Mouse (Mus musculus): Measurements from ENCODE around the gene Cfdp1. TPM values are rescaled to one million over a fixed set of nuclear protein-coding genes. Genes with fewer than 3 reads are reported as not detected.
A peak's percentile ranks its signal among the peaks of the same experiment; 100 is the strongest.

The Cfdp1 gene
- total RNA-seq (2014; rRNA removed) (121 and 128 TPM in 2 replicates), polyA plus RNA-seq (2015; fragmentation: Nextera tagmentation; extraction: Ambion mirVana) (195 and 214 TPM in 2 replicates)

GRCm38 (mm10) chr8:111853861-111854501 is at the start of gene Cfdp1:
Gene Cfdp1, minus strand, starts transcription at chr8:111854291.
- DNase-seq (peak; percentile 97), ATAC-seq (peak; percentile 100)
- peak within 1 kb of the TSS; percentile 85 for H3K4me2 ChIP-seq (ENCODE audit: low read depth)
- H3K27me3 ChIP-seq (ENCODE audit: insufficient read depth, low read length): no peaks in the 10 kb centered on the region
- peaks cover 6% of the 10 kb centered on the region; the same call in 1 of the 2 replicates for H3K4me1 ChIP-seq (ENCODE audit: insufficient read depth)
- peak within 1 kb of the TSS; percentile 71 for H3K4me3 ChIP-seq (ENCODE audit: low read depth, low read length)
- H3K27ac ChIP-seq (ENCODE audit: low read depth, low read length): peak within 1 kb of the TSS; percentile 37; the same call in 1 of the 2 replicates
- peak within 1 kb of the TSS; percentile 69 for H3K9ac ChIP-seq
- no peaks in the 10 kb centered on the region for H3K36me3 ChIP-seq (ENCODE audit: insufficient read depth)
- WGBS: 2% methylated on average over 53 of the region's 53 CpGs
- H3K9me3 ChIP-seq (ENCODE audit: low read length): no peaks in the 10 kb centered on the region
- peak; percentile 62 for TF ChIP-seq CTCF (IDR thresholded peaks at IDR 0.05; ENCODE audit: low read depth)

- H3K36me3 ChIP-seq (ENCODE audit: insufficient read depth): no peaks in the 10 kb centered on the region
- no peak overlapping the region for H3K9ac ChIP-seq
- no peaks in the 10 kb centered on the region for H3K27me3 ChIP-seq (ENCODE audit: insufficient read depth, low read length)
- no peaks in the 10 kb centered on the region for H3K9me3 ChIP-seq (ENCODE audit: low read length)
- 46% methylated on average over 5 of the region's 5 CpGs for WGBS
- ATAC-seq: no peak
- no peak overlapping the region for H3K4me3 ChIP-seq (ENCODE audit: low read depth, low read length)
- TF ChIP-seq CTCF (IDR thresholded peaks at IDR 0.05; ENCODE audit: low read depth): no peak
- no peaks in the 10 kb centered on the region for H3K4me1 ChIP-seq (ENCODE audit: insufficient read depth)
- H3K4me2 ChIP-seq (ENCODE audit: low read depth): no peak overlapping the region
- H3K27ac ChIP-seq (ENCODE audit: low read depth, low read length): no peak overlapping the region
- DNase-seq: no peak
Measured at GRCm38 (mm10) chr8:111902080-111902479, 48.0 kb upstream of the Cfdp1 start.

- no peak for TF ChIP-seq CTCF (IDR thresholded peaks at IDR 0.05; ENCODE audit: low read depth)
- H3K27ac ChIP-seq (ENCODE audit: low read depth, low read length): no peak overlapping the region
- H3K9me3 ChIP-seq (ENCODE audit: low read length): no peaks in the 10 kb centered on the region
- DNase-seq (no peak), ATAC-seq (no peak)
- H3K4me1 ChIP-seq (ENCODE audit: insufficient read depth): no peaks in the 10 kb centered on the region
- no peak overlapping the region for H3K9ac ChIP-seq
- H3K4me2 ChIP-seq (ENCODE audit: low read depth): no peak overlapping the region
- no peaks in the 10 kb centered on the region for H3K27me3 ChIP-seq (ENCODE audit: insufficient read depth, low read length)
- H3K4me3 ChIP-seq (ENCODE audit: low read depth, low read length): no peak overlapping the region
- WGBS: 39% methylated on average over 10 of the region's 10 CpGs
- H3K36me3 ChIP-seq (ENCODE audit: insufficient read depth): no peaks in the 10 kb centered on the region
Measured at GRCm38 (mm10) chr8:111898586-111898985, 44.5 kb upstream of the Cfdp1 start.

GRCm38 (mm10) chr8:111894955-111895354 is 40.9 kb upstream of the Cfdp1 start:
- peaks cover 13% of the 10 kb centered on the region for H3K27me3 ChIP-seq (ENCODE audit: insufficient read depth, low read length)
- 88% methylated on average over 7 of the region's 7 CpGs for WGBS
- no peak overlapping the region for H3K4me3 ChIP-seq (ENCODE audit: low read depth, low read length)
- no peaks in the 10 kb centered on the region for H3K9me3 ChIP-seq (ENCODE audit: low read length)
- H3K9ac ChIP-seq: no peak overlapping the region
- H3K4me1 ChIP-seq (ENCODE audit: insufficient read depth): no peaks in the 10 kb centered on the region
- ATAC-seq (no peak), DNase-seq (no peak)
- H3K4me2 ChIP-seq (ENCODE audit: low read depth): no peak overlapping the region
- H3K27ac ChIP-seq (ENCODE audit: low read depth, low read length): no peak overlapping the region
- no peaks in the 10 kb centered on the region for H3K36me3 ChIP-seq (ENCODE audit: insufficient read depth)
- peak; percentile 36 for TF ChIP-seq CTCF (IDR thresholded peaks at IDR 0.05; ENCODE audit: low read depth)

- no peak for ATAC-seq
Measured at GRCm38 (mm10) chr8:111892615-111893014, 38.5 kb upstream of the Cfdp1 start.

GRCm38 (mm10) chr8:111891983-111892382 is 37.9 kb upstream of the Cfdp1 start:
- H3K9ac ChIP-seq: no peak overlapping the region
- TF ChIP-seq CTCF (IDR thresholded peaks at IDR 0.05; ENCODE audit: low read depth): no peak
- H3K27me3 ChIP-seq (ENCODE audit: insufficient read depth, low read length): peaks cover 13% of the 10 kb centered on the region
- H3K4me1 ChIP-seq (ENCODE audit: insufficient read depth): no peaks in the 10 kb centered on the region
- H3K36me3 ChIP-seq (ENCODE audit: insufficient read depth): no peaks in the 10 kb centered on the region
- WGBS: 62% methylated on average over 8 of the region's 8 CpGs
- DNase-seq (no peak), ATAC-seq (no peak)
- H3K27ac ChIP-seq (ENCODE audit: low read depth, low read length): no peak overlapping the region
- no peak overlapping the region for H3K4me3 ChIP-seq (ENCODE audit: low read depth, low read length)
- H3K9me3 ChIP-seq (ENCODE audit: low read length): no peaks in the 10 kb centered on the region
- H3K4me2 ChIP-seq (ENCODE audit: low read depth): no peak overlapping the region

More at GRCm38 (mm10) chr8:111892615-111893014, 38.5 kb upstream of the Cfdp1 start:
- Histone ChIP-seq H3K36me3 (ENCODE audit: insufficient read depth) (no peaks in the 10 kb centered on the region), H3K4me2 (ENCODE audit: low read depth) (no peak overlapping the region), H3K4me3 (ENCODE audit: low read depth, low read length) (no peak overlapping the region), H3K4me1 (ENCODE audit: insufficient read depth) (no peaks in the 10 kb centered on the region), H3K9ac (no peak overlapping the region), H3K27me3 (ENCODE audit: insufficient read depth, low read length) (peaks cover 13% of the 10 kb centered on the region), H3K27ac (ENCODE audit: low read depth, low read length) (no peak overlapping the region), H3K9me3 (ENCODE audit: low read length) (no peaks in the 10 kb centered on the region)
- TF ChIP-seq CTCF (IDR thresholded peaks at IDR 0.05; ENCODE audit: low read depth): no peak
- WGBS: 66% methylated on average over 5 of the region's 5 CpGs
- no peak for DNase-seq

GRCm38 (mm10) chr8:111890911-111891303 is 36.8 kb upstream of the Cfdp1 start:
- DNase-seq (no peak), ATAC-seq (no peak)
- no peaks in the 10 kb centered on the region for H3K9me3 ChIP-seq (ENCODE audit: low read length)
- H3K4me1 ChIP-seq (ENCODE audit: insufficient read depth): no peaks in the 10 kb centered on the region
- H3K36me3 ChIP-seq (ENCODE audit: insufficient read depth): no peaks in the 10 kb centered on the region
- WGBS: 62% methylated on average over 6 of the region's 6 CpGs
- H3K27me3 ChIP-seq (ENCODE audit: insufficient read depth, low read length): peaks cover 13% of the 10 kb centered on the region
- H3K27ac ChIP-seq (ENCODE audit: low read depth, low read length): no peak overlapping the region
- no peak overlapping the region for H3K9ac ChIP-seq
- H3K4me3 ChIP-seq (ENCODE audit: low read depth, low read length): no peak overlapping the region
- TF ChIP-seq CTCF (IDR thresholded peaks at IDR 0.05; ENCODE audit: low read depth): no peak
- H3K4me2 ChIP-seq (ENCODE audit: low read depth): no peak overlapping the region; the same call in 1 of the 2 replicates

All from forebrain, postnatal 0 days (tissue).